Mouse (Mus musculus) left cerebral cortex, adult 2 months (tissue): ENCODE measurements around the gene Atp2c2. TPM values are rescaled to one million over a fixed set of nuclear protein-coding genes. Genes with fewer than 3 reads are reported as not detected.

ENCODE experiments used
- DNase-seq, 2 experiments: peaks; one replicate each; pipeline ENCODE4 v3.0.0; 2021 to 2022; ENCODE audit warnings: low spot score in 2 of 2, mixed read lengths in 1 of 2; ENCODE audit errors: extremely low spot score in 1 of 2
- H3K27ac ChIP-seq: fragments of 200-600 bp; 2 replicates; pipeline ENCODE4 v1.8.1; 2022
- H3K4me3 ChIP-seq: fragments of 200-600 bp; 2 replicates; pipeline ENCODE4 v1.8.1; 2022
- CTCF ChIP-seq: fragments of 200-600 bp; IDR thresholded peaks from 2 replicates; pipeline ENCODE4 v1.8.1; 2022; ENCODE audit warnings: antibody characterized with exemption, mild to moderate bottlenecking, moderate library complexity
- intact Hi-C: fragments of 180-260 bp; cut with DNase I; formaldehyde crosslinking; loops from one replicate; pipeline ENCODE4 v1.15.1; 2025
- total RNA-seq, 2 experiments: library from RNA; stranded (reverse); gene quantifications; 2 replicates each; pipeline ENCODE4 v1.2.3; 2021

Atp2c2 gene
- total RNA-seq, 2 experiments from 2014 or later: 1.8 to 2.3 TPM

GRCm38 (mm10) chr8:119781086-119781840 lies 81.5 kb downstream of the Atp2c2 start:
- Histone ChIP-seq H3K27ac (no peak overlapping the region), H3K4me3 (no peak overlapping the region)
- intact Hi-C loops: loop anchor here (1.0 to 10.0 kb wide), 3 partner anchors 131 to 294 kb away; partner anchors contain the start of genes Gm20388 and Usp10
- DNase-seq: no peak
- TF ChIP-seq CTCF: no peak

GRCm38 (mm10) chr8:119782715-119783114 lies 82.9 kb downstream of the Atp2c2 start:
- peak; percentile 73 to 78 for DNase-seq
- no peak overlapping the region for H3K27ac ChIP-seq
- TF ChIP-seq CTCF: peak; percentile 99
- no peak overlapping the region for H3K4me3 ChIP-seq
- intact Hi-C loops: loop anchor here (1.0 to 10.0 kb wide), 3 partner anchors 61 to 292 kb away; partner anchors contain the start of genes Gm20388 and Usp10

DNA sequence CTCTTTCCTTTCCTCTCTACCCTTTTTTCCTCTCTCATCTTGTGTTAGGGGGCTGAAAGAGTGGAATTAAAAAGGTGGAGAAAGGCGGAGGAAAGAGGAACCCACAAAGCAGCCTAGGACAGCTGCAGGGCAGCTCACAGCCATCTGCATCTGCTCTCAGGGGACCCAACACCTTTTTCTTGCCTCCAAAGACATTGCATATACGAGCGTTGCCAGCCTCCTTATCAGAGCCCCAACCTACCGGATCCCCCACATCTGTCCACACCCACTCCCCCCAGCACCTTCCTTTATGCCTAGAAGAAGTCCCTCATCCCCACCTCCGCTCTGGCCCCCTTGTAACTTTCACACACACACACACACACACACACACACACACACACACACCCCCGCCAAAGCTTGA lies 83.8 kb downstream of the Atp2c2 start:
- no peak overlapping the region for H3K27ac ChIP-seq
- TF ChIP-seq CTCF: no peak
- intact Hi-C loops: loop anchor here (5.0 to 10.0 kb wide), 2 partner anchors 129 to 291 kb away; partner anchors contain the start of genes Gm20388 and Usp10
- no peak overlapping the region for H3K4me3 ChIP-seq
- no peak for DNase-seq

DNA sequence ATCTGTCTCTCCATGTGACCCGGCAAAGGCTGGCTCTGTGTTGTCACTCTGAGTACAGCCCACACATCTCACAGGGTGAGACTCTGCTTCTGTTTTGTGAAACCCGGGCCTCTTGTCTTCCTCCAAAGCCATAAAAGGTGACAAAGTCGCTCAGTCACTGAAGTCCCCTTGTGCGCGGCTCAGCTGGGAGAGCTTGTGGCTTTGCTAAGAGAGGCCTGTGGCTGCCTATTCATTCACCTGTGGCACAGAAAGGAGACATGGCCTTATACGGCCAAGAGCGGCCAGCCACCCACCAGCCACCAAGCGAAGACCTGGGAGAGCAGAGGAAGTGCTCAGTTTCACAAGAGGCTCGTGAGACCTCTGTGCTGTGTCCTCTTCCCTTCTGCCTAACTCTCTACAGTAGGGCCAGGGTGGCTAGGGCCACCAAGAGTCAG lies 84.3 kb downstream of the Atp2c2 start:
- intact Hi-C loops: loop anchor here (5.0 to 10.0 kb wide), 2 partner anchors 128 to 291 kb away; partner anchors contain the start of genes Gm20388 and Usp10
- no peak overlapping the region for H3K4me3 ChIP-seq
- no peak for TF ChIP-seq CTCF
- no peak overlapping the region for H3K27ac ChIP-seq
- DNase-seq: no peak

DNA sequence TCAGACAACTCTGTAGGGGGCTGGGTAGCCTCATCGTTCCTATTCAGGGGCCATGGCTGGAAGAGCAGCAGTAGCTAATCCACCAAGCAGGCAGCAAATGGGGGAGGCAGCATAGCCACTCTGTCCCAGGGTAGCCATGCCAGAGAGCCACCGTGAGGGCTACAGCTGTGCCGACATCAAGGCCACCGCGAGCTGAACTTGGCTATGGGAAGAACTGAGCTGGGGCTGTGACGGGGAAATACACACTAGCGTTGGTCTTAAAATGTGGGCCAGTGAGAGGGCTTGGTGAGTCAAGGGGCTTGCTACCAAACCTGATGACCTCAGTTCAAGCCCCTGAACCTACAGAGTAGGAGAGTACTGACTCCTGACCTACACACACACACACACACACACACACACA lies 84.9 kb downstream of the Atp2c2 start:
- TF ChIP-seq CTCF: no peak
- Histone ChIP-seq H3K4me3 (no peak overlapping the region), H3K27ac (no peak overlapping the region)
- intact Hi-C loops: loop anchor here (5.0 to 10.0 kb wide), 2 partner anchors 128 to 290 kb away; partner anchors contain the start of genes Gm20388 and Usp10
- no peak for DNase-seq

- TF ChIP-seq CTCF: no peak
- DNase-seq: no peak
- Histone ChIP-seq H3K27ac (no peak overlapping the region), H3K4me3 (no peak overlapping the region)
- intact Hi-C loops: loop anchor here (10.0 kb wide), 1 partner anchor 289 kb away; no protein-coding TSS in a partner anchor
Observed at GRCm38 (mm10) chr8:119785764-119786405, 86.1 kb downstream of the Atp2c2 start.

- no peak for TF ChIP-seq CTCF
- Histone ChIP-seq H3K27ac (no peak overlapping the region), H3K4me3 (no peak overlapping the region)
- no peak for DNase-seq
- intact Hi-C loops: loop anchor here (10.0 kb wide), 1 partner anchor 288 kb away; no protein-coding TSS in a partner anchor
Observed at GRCm38 (mm10) chr8:119786871-119787270, 87.1 kb downstream of the Atp2c2 start.

GRCm38 (mm10) chr8:119787341-119787740 lies 87.5 kb downstream of the Atp2c2 start:
- no peak for DNase-seq
- Histone ChIP-seq H3K4me3 (no peak overlapping the region), H3K27ac (no peak overlapping the region)
- TF ChIP-seq CTCF: no peak
- intact Hi-C loops: loop anchor here (10.0 kb wide), 1 partner anchor 287 kb away; no protein-coding TSS in a partner anchor

DNA sequence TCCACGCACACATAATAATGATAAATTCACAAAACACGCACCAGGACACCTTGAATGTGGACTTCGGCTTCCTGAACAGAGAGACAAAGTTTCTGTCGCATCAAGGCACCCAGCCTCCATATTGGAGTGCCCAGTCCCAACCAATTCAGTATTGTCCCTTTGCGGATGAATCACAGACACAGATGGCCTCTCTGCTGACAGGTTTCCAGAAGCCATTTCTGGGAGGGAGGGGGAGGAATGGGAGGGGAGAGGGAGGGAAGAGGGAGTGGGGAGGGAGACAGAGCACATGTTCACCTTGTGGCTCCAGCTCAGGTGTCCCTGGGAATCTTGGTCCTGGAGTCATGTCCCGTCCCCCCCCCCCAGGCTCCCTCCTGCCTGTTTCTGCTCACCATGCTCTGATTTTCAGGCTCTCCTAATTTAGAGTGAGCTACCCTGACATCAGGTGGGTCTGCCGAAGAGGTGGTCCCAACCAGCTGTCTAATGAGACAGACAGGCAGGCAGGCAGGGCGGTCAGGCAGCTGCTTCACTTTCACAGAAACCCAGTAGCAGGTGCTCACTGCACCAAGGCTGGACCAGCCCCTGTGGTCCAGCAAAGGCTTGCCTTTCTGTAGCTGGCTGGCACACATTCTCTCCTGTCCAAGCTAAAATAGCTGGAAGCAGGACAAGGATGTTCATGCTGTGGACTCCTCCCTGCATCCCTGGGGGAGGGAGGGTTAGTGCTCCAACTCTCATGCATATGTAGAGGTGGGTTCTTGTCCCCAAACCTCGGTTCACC lies 89.0 kb downstream of the Atp2c2 start:
- H3K27ac ChIP-seq: no peak overlapping the region
- no peak for TF ChIP-seq CTCF
- H3K4me3 ChIP-seq: no peak overlapping the region
- intact Hi-C loops: loop anchor here (10.0 kb wide), 1 partner anchor 286 kb away; no protein-coding TSS in a partner anchor
- no peak for DNase-seq

DNA sequence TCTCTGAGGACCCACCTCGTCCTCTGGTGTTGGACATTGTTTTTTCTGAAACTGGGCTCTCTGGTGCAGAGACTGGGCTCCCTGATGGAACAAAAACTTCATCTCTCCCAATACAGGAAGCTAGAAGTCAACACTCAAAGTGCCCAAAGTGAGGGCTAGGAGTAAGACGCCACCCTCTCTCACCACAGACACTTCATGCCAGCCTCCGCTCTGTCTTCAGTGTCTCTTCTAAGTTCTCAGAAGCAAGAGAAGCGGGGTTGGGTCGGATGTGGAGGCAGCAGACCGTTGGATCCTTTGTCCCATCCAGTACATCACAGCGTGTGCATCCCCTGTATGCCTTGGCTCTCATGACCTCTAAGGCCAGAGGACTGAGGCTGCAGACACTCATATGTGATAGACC lies 89.8 kb downstream of the Atp2c2 start:
- DNase-seq: no peak
- no peak overlapping the region for H3K4me3 ChIP-seq
- H3K27ac ChIP-seq: no peak overlapping the region
- intact Hi-C loops: loop anchor here (10.0 kb wide), 1 partner anchor 285 kb away; no protein-coding TSS in a partner anchor
- no peak for TF ChIP-seq CTCF

GRCm38 (mm10) chr8:119791804-119792704 lies 92.2 kb downstream of the Atp2c2 start:
- H3K4me3 ChIP-seq: no peak overlapping the region
- TF ChIP-seq CTCF: no peak
- DNase-seq: no peak
- H3K27ac ChIP-seq: peak overlapping the region; percentile 44
- intact Hi-C loops: no loop called here
